Mouse (Mus musculus) megakaryocyte-erythroid progenitor cell, adult 5-6 weeks (primary cell): ENCODE measurements around the gene Ccdc85b. TPM values are rescaled to one million over a fixed set of nuclear protein-coding genes. Genes with fewer than 3 reads are reported as not detected.
A peak's percentile ranks its signal among the peaks of the same experiment; 100 is the strongest.

Experiments used
- ATAC-seq: replicated peaks from 2 replicates; pipeline ENCODE4 v1.8.0; 2016; ENCODE audit warnings: mild to moderate bottlenecking, inconsistent platforms; ENCODE audit not compliant: severe bottlenecking, poor library complexity, low FRiP score, low TSS enrichment
- total RNA-seq, 2 experiments: library from RNA; stranded (forward) in 1 of 2; stranded (reverse) in 1 of 2; fragments of 200-1000, 215-1000 nt in 1 of 2; fragments of >200 nt in 1 of 2; fragmentation: Nextera tagmentation in 1 of 2; gene quantifications; 2 replicates each; pipeline ENCODE4 v1.2.3; 2014 to 2017

The Ccdc85b gene
- total RNA-seq, 2 experiments from 2014 or later: 2.1 to 2.9 TPM

GRCm38 (mm10) chr19:5459019-5459418, 1.3 kb upstream of the Ccdc85b start:
- ATAC-seq: no peak

GRCm38 (mm10) chr19:5456922-5457745, 560 bp downstream of the Ccdc85b start:
- ATAC-seq: peak; percentile 89

GRCm38 (mm10) chr19:5456241-5456921, 1.3 kb downstream of the Ccdc85b start:
- ATAC-seq: no peak

GRCm38 (mm10) chr19:5455568-5455967, 2.1 kb downstream of the Ccdc85b start:
- no peak for ATAC-seq

GRCm38 (mm10) chr19:5455037-5455436, 2.7 kb downstream of the Ccdc85b start:
- ATAC-seq: no peak

GRCm38 (mm10) chr19:5451766-5452165, 5.9 kb downstream of the Ccdc85b start:
- no peak for ATAC-seq

DNA sequence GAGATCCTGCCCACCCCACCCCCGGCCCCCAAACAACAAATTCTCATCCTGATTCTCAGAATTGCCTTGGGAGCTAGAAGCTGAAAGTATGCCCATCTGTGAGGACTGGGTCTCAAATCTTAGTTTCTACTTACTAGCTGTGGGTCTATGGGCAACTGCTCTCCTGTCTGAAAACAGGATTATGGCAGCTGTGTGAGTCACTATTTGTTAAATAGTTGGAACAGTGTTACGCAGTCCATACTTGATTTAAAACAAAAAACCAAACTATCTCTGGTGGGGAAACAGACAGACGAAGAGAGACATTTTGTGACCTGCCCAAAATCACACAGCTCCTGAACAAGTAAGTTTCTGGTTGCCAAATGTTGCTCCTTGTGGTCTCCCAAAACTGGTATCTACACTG, 8.0 kb downstream of the Ccdc85b start:
- ATAC-seq: no peak

DNA sequence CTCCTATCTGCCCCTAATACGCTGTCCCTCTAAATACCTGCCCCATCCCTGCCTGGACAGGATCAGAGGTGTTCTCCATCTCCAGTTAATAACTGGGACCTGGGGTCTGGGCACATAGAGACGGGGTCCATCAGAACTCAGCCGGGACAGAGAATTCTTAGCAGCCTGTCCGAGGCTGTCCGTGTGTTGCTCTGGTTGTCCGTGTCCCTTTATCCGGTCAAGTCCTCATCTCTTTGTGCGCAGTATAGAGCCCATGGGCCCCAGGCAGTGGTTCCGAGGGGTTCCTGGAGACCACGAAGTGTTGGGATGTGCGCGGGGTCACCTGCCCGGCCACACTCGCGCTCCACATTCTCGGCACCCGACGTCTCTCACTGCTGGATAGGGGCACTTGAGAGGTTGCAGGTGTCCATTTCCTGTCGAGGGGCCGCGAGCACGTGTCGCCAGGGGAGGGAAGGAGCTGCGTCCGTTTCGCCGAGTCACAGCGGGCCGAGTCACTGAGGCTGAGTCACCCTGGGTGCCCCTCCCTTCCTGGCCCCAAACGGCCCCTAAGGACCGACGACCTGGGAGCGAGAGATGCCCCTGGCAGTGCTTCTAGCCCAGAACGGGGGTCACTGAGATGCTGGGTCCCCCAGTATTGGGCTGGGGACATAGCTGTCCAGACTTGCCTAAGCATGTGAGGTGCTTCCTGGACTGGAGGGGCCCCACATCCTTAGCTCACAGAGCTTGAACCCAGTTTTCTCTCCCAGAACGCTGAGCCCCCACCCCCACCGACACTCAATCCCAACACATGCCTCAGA, 9.1 kb downstream of the Ccdc85b start:
- peak; percentile 49 for ATAC-seq

DNA sequence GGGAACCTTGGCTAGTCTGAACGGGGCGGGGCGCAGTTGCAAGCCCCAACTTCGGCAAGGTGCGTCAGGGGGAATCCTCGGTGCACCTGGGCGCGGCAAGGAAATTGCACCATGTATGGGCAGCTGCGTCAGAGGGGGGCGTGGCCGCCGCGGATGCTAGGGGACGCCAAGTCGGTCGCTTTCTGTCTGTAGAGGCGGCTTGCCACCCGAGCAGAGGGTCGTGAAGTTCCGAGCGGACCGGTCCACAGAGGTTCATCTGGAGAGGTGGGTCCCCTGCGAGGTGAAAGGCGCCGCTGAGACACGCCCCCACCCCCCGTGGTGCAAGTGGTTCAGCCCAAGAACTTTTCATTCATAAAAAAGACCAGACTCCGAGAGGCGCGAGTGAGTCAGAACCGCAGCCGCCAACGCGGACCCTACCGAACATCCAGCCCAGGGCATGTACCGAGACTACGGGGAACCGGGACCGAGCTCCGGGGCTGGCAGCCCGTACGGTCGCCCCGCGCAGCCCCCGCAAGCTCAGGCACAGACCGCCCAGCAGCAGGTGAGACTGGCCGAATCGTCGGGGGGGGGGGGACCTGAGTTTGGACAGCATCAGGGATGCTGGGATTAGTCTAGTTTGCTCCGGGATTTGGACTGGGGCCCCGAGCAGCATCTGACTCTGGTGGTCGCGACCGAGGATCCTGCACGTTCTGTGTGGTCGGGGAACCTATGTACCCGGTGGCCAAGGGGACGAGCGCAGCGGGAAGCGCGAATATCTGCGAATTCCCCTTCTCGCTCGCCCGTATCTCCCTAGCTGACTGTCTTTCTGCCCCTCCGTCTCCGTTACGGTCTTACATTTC, 10.0 kb downstream of the Ccdc85b start, which contains the start of gene Fosl1:
TSS of gene Fosl1 (plus strand) at position 33 of the 839 bp plus-strand sequence.
- peak; percentile 71 for ATAC-seq

DNA sequence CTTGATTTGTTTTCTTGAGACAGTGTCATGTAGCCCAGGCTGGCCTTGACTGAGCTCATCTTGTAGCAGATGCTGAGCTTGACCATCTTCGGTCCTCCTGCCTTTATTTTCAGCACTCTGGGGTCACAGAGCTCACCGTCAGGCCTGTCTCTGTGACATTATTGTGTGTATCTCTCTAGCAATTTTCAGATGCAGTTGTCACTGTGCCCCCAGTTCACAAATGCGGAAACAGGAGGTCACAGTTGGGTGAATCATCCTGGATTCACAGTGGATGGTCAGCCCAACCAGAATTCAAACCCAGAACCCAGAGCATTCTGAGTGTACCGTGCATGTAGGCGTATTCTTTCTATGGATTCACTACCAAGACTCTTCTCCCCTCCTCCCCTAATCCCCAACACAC, 11.9 kb downstream of the Ccdc85b start:
- ATAC-seq: no peak

GRCm38 (mm10) chr19:5444954-5445353, 12.7 kb downstream of the Ccdc85b start:
- ATAC-seq: no peak

GRCm38 (mm10) chr19:5444371-5444908, 13.3 kb downstream of the Ccdc85b start:
- ATAC-seq: no peak

DNA sequence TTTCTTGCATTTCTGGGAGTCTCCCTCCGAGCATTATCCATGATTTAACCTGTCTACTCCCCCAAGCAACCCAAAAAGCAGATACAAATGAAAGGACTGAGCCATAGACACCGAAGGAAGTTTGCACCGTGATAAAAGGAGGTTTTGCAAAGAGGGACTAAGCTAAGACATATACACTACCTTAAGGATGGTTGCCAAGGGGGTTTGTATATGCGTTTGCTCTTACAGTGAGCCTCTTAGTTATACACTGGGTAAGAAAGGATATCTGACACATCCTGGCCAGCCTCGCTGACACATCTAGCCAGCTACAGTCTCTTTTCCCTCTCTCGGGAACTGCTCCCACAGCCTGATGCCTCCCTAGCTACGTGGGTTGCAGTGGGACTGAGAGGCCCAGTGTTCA, 23.7 kb downstream of the Ccdc85b start:
- no peak for ATAC-seq

DNA sequence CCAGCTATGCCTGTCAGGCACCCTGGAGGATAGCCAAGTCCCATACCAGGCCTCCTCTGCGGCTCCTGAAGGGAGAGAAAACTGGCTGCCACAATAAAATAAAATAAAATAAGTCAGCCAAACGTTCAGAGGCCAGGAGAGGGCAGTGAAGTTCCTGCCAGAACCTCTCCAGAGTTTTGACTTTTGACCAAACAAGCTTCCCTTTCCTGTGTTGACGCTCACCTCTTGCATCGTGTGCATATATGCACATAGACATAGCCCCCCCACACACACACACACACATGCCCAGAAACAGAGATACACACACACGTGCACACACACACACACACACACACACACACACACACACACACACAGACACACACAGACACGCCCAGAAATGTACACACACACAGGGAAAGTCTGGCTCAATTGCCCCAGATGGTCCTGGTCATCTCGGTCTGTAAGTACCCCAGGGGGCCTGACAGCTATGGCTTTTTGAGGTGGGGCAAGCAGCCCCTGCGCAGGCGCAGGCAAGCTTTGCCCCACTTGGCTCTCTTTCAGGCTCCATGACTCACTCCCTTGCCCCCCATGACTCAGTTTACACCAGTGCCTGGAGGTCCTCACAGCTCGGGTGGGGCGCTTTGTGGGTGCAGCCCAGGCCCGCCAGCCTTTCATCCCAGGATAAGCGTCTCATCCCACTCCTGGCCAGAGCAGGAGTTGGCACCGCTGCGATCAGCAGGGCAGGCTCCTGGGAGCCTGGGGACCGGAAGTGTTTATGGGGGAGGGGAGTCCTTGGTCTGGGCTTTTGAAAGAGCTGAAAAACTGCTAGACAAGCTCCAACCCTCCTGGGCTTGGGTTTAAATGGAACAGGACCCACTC, 24.5 kb downstream of the Ccdc85b start:
- peak; percentile 24; the same call in 1 of the 2 replicates for ATAC-seq

GRCm38 (mm10) chr19:5431911-5432464, 25.7 kb downstream of the Ccdc85b start:
- no peak for ATAC-seq

DNA sequence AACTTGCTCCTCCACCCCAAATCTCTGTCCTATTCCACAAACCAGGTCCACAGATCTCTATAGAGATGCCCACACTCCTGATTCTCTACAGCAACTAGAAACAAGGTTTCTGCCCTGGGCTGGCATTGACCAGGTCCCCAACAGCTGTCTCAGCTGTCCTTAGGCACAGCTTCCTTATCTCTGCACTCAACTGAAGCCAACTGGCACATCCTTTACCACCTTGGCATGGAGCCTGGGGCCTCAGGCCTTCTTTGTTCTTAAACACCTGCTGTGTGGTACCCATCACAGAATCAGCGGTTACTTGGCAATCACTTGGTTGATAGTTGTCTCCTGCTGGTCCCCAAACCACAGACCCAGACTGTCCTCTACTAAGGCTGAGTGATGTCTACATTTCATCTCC, 27.3 kb downstream of the Ccdc85b start:
- peak; percentile 21; the same call in 1 of the 2 replicates for ATAC-seq

DNA sequence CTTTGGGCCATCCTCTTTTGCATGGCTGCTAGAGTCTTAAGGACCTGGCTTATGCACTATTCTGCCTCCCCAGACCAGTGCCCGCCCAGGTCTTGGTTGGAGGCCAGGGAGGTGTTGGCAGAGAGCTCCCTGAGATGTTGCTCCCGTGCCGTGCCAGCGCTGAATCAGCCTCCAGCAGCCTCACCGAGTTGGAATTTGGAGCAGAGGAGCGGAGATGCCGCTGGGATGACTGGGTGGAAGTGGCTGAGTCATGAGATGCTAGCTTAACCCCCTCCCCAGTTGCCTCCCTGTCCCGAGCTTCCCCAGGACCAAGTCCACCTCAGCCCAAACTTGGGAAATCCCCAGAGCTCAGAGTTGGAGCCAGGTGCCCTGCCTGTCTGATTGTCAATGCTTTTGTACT, 27.9 kb downstream of the Ccdc85b start:
- no peak for ATAC-seq

DNA sequence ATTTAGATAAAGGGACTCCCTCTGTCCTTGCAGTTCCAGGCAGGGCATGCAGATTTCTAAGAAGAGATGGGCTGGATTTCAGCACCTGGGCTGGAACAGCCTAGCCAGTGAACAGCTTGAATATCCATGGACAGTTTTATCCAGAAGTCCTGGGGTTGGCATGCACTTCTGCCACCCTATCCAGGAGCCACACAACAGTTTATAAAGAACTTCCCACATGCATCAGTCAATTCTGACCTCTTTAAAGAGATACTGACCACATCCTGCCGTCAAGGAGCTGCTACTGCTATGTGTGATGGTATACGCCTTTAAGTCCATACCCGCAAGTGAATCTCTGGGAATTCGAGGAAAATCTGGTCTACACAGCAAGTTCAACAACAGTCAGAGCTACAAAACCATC, 28.5 kb downstream of the Ccdc85b start:
- ATAC-seq: no peak
